Mouse (Mus musculus) liver, embryonic 14.5 days (tissue): Measurements from ENCODE around the gene Zfp791. TPM values are rescaled to one million over a fixed set of nuclear protein-coding genes. Genes with fewer than 3 reads are reported as not detected.

Source experiments
- ATAC-seq: fragments of 200-750 bp; cut with Nextera tagmentation; 2 replicates; pipeline ENCODE4 v1.8.0; 2017; ENCODE audit warnings: moderate number of reproducible peaks, mild to moderate bottlenecking, moderate library complexity; ENCODE audit not compliant: insufficient read depth
- DNase-seq, 3 experiments: peaks; one replicate each; pipeline ENCODE4 v3.0.0-alpha.2; 2012 to 2013; ENCODE audit warnings: low read depth in 3 of 3, low spot score in 3 of 3
- H3K27ac ChIP-seq: fragments of 300-500 bp; sonication (generic); 2 replicates; pipeline ENCODE4 v1.5.1; 2014; ENCODE audit warnings: moderate library complexity, mild to moderate bottlenecking, control low read depth, inconsistent platforms
- H3K27me3 ChIP-seq: fragments of 300-500 bp; sonication (generic); 2 replicates; pipeline ENCODE4 v1.6.1; 2014; ENCODE audit warnings: mild to moderate bottlenecking, low read length, moderate library complexity; ENCODE audit not compliant: control insufficient read depth, insufficient read depth
- H3K36me3 ChIP-seq: fragments of 300-500 bp; sonication (generic); replicated peaks from 2 replicates; pipeline ENCODE4 v1.6.1; 2014; ENCODE audit warnings: low read depth; ENCODE audit not compliant: control insufficient read depth, insufficient read depth
- H3K4me1 ChIP-seq, 2 experiments: fragments of 200-500 bp in 1 of 2; fragments of 300-500 bp in 1 of 2; sonication (generic) in 1 of 2; replicated peaks; 2 replicates each; pipeline ENCODE4 v1.6.1; 2012 to 2014; ENCODE audit warnings: antibody characterized with exemption in 1 of 2, inconsistent platforms in 1 of 2, low read length in 1 of 2; ENCODE audit not compliant: control insufficient read depth in 2 of 2, insufficient read depth in 2 of 2
- H3K4me2 ChIP-seq: fragments of 300-500 bp; sonication (generic); 2 replicates; pipeline ENCODE4 v1.6.1; 2014; ENCODE audit warnings: low read depth, mild to moderate bottlenecking, control low read depth, moderate library complexity
- H3K4me3 ChIP-seq, 2 experiments: fragments of 200-500 bp in 1 of 2; fragments of 300-500 bp in 1 of 2; sonication (generic) in 1 of 2; 2 replicates each; pipeline ENCODE4 v1.5.1; 2012 to 2014; ENCODE audit warnings: low read depth in 2 of 2, low read length in 2 of 2, mild to moderate bottlenecking in 2 of 2, control low read depth in 1 of 2, inconsistent platforms in 1 of 2, moderate library complexity in 1 of 2; ENCODE audit not compliant: insufficient read depth in 1 of 2
- H3K9ac ChIP-seq: fragments of 300-500 bp; sonication (generic); replicated peaks from 2 replicates; pipeline ENCODE4 v1.6.1; 2014; ENCODE audit warnings: mild to moderate bottlenecking, control low read depth, moderate library complexity
- H3K9me3 ChIP-seq: fragments of 300-500 bp; sonication (generic); 2 replicates; pipeline ENCODE4 v1.6.1; 2016; ENCODE audit warnings: low read length, mixed read lengths; ENCODE audit not compliant: control insufficient read depth
- CTCF ChIP-seq: IDR thresholded peaks from 2 replicates; pipeline ENCODE4 v1.5.1; 2016; ENCODE audit warnings: antibody characterized with exemption, low read depth, control low read depth
- EP300 ChIP-seq: IDR thresholded peaks from 2 replicates; pipeline ENCODE4 v1.6.1; 2016; ENCODE audit warnings: antibody characterized with exemption, low read depth
- WGBS: fragments of 180-500 bp; shearing (Covaris S2); extraction: QIAGEN DNeasy Blood & Tissue Kit; methylation state at CpG from one replicate; pipeline ENCODE4 v1.1.7; 2014; ENCODE audit not compliant: insufficient replicate concordance; 5-methylcytosine and 5-hydroxymethylcytosine counted together
- polyA plus RNA-seq, 2 experiments: library from polyadenylated mRNA; depleted of rRNA in 1 of 2; stranded (reverse) in 1 of 2; unstranded in 1 of 2; fragments of >200 nt; fragmentation: Nextera tagmentation in 1 of 2; extraction: Ambion mirVana in 1 of 2; gene quantifications; 2 replicates each; pipeline versions ENCODE4 v1.2.1 to v1.2.3; 2012 to 2014

Gene Zfp791
- polyA plus RNA-seq, 2 experiments, result 0.63 to 0.87 TPM

- H3K27me3 ChIP-seq, result no peaks in the 10 kb centered on the region; the same call in none of the 2 replicates
- 0 out of 4 replicates have a peak, but pooled peaks cover 0 to 3% of the 10 kb centered on the region in 2 experiments for H3K4me1 ChIP-seq
- TF ChIP-seq EP300 (no peak), CTCF (no peak)
- ATAC-seq (no peak), DNase-seq (no peak)
- no peaks in the 10 kb centered on the region; the same call in 1 of the 2 replicates for H3K36me3 ChIP-seq
- no peak overlapping the region for H3K4me2 ChIP-seq
- H3K9me3 ChIP-seq, result no peaks in the 10 kb centered on the region
- 34% methylated on average over 4 of the region's 4 CpGs for WGBS
- H3K27ac ChIP-seq, result no peak overlapping the region
- H3K9ac ChIP-seq, result no peak overlapping the region
- no peak overlapping the region for H3K4me3 ChIP-seq
Observed at GRCm38 (mm10) chr8:85115501-85115900, 7.4 kb downstream of the Zfp791 start.

GRCm38 (mm10) chr8:85113241-85113640 is 9.7 kb downstream of the Zfp791 start:
- H3K9ac ChIP-seq, result no peak overlapping the region
- no peaks in the 10 kb centered on the region; the same call in 1 of the 2 replicates for H3K36me3 ChIP-seq
- H3K4me1 ChIP-seq, result 0 out of 4 replicates have a peak, but pooled peaks cover 0 to 3% of the 10 kb centered on the region in 2 experiments
- no peaks in the 10 kb centered on the region for H3K27me3 ChIP-seq
- no peak overlapping the region for H3K27ac ChIP-seq
- H3K9me3 ChIP-seq, result no peaks in the 10 kb centered on the region
- H3K4me3 ChIP-seq, result no peak overlapping the region
- H3K4me2 ChIP-seq, result no peak overlapping the region
- 74% methylated on average over 10 of the region's 10 CpGs for WGBS
- TF ChIP-seq EP300 (no peak), CTCF (no peak)
- DNase-seq (no peak), ATAC-seq (no peak)

GRCm38 (mm10) chr8:85100076-85100665 is 22.7 kb downstream of the Zfp791 start:
- Histone ChIP-seq H3K9me3 (no peaks in the 10 kb centered on the region), H3K4me2 (no peak overlapping the region), H3K36me3 (peaks cover 4% of the 10 kb centered on the region), H3K9ac (no peak overlapping the region), H3K4me3 (no peak overlapping the region), H3K27ac (no peak overlapping the region), H3K27me3 (no peaks in the 10 kb centered on the region), H3K4me1 (no peaks in the 10 kb centered on the region)
- 55% methylated on average over 4 of the region's 4 CpGs for WGBS
- ATAC-seq (no peak), DNase-seq (no peak)
- no peak for TF ChIP-seq EP300
- no peak for TF ChIP-seq CTCF

GRCm38 (mm10) chr8:85096850-85097249 is 26.0 kb downstream of the Zfp791 start:
- WGBS, result 76% methylated on average over 4 of the region's 4 CpGs
- H3K27ac ChIP-seq, result no peak overlapping the region
- H3K27me3 ChIP-seq, result no peaks in the 10 kb centered on the region
- no peaks in the 10 kb centered on the region for H3K9me3 ChIP-seq
- peaks cover 4% of the 10 kb centered on the region for H3K36me3 ChIP-seq
- no peak overlapping the region for H3K4me2 ChIP-seq
- H3K4me3 ChIP-seq, result no peak overlapping the region
- no peaks in the 10 kb centered on the region for H3K4me1 ChIP-seq
- no peak overlapping the region for H3K9ac ChIP-seq
- no peak for TF ChIP-seq EP300
- no peak for TF ChIP-seq CTCF
- no peak for DNase-seq
- ATAC-seq, result no peak

GRCm38 (mm10) chr8:85096196-85096595 is 26.7 kb downstream of the Zfp791 start:
- Histone ChIP-seq H3K4me1 (no peaks in the 10 kb centered on the region), H3K27me3 (no peaks in the 10 kb centered on the region), H3K4me2 (no peak overlapping the region), H3K36me3 (peaks cover 4% of the 10 kb centered on the region), H3K9ac (no peak overlapping the region), H3K4me3 (no peak overlapping the region), H3K9me3 (no peaks in the 10 kb centered on the region), H3K27ac (no peak overlapping the region)
- ATAC-seq (no peak), DNase-seq (no peak)
- TF ChIP-seq EP300, result no peak
- no peak for TF ChIP-seq CTCF
- 78% methylated on average over 16 of the region's 16 CpGs for WGBS
